Mouse (Mus musculus): ENCODE measurements around the gene Itpkb. TPM values are rescaled to one million over a fixed set of nuclear protein-coding genes. Genes with fewer than 3 reads are reported as not detected.

The Itpkb gene
- total and polyA plus RNA-seq, 3 experiments, result 4.2 to 14.4 (median 10.6) TPM

DNA sequence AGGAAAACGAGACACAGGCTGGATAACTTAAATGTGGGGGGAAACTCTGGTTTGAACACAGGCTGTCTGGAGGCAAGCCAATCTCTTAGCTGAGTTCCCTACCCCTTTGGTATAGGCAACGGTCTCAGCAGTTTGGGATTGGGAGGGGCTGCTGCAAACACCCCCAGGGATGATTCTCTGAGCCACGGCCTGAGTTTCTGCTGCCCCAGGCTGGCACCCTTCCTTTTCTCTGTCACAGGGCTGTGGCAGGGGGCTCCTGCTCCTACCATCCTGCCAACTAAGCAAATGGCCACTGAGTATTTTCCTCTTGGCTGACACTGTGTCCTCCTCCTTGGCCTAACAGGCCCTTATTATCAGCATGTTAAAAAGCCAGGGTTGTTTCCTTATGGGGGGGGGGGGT lies 37.3 kb downstream of the Itpkb start:
- no peak overlapping the region for H3K27ac ChIP-seq (ENCODE audit: insufficient read depth, low read depth)
- peaks cover 11 to 68% of the 10 kb centered on the region in 2 experiments for H3K4me1 ChIP-seq (ENCODE audit: control insufficient read depth in 1 of 2, insufficient read depth in 2 of 2)
- H3K79me2 ChIP-seq (replicated peaks; ENCODE audit: control insufficient read depth, extremely low read depth, insufficient read depth, poor library complexity, severe bottlenecking), result no peaks in the 10 kb centered on the region
- DNase-seq (ENCODE audit: extremely low read depth), result no peak
- dilution Hi-C loops (cut with MboI; ENCODE audit: extremely low pct_ligation_motif_present, extremely low pct_unique_long_range_greater_than_20kb, low sequenced_read_pairs) (no loop called here), in situ Hi-C loops (cut with MboI; ENCODE audit: low pct_ligation_motif_present, low pct_unique_long_range_greater_than_20kb, low sequenced_read_pairs) (no loop called here)
- H3K9ac ChIP-seq (ENCODE audit: insufficient read depth, low read depth), result no peak overlapping the region
- no peaks in the 10 kb centered on the region for H3K9me3 ChIP-seq (replicated peaks; ENCODE audit: low read length)
- H3K36me3 ChIP-seq (replicated peaks in 1 of 2; ENCODE audit: control insufficient read depth in 1 of 2, insufficient read depth in 1 of 2, low read length in 1 of 2), result peaks cover 0 to 32% of the 10 kb centered on the region in 2 experiments
- TF ChIP-seq HCFC1 (IDR thresholded peaks at IDR 0.05; ENCODE audit: low read depth, low read length) (no peak), ELF1 (IDR thresholded peaks at IDR 0.05; ENCODE audit: low read depth, low read length) (no peak), IRF4 (IDR thresholded peaks at IDR 0.05; ENCODE audit: low read depth, low read length) (no peak), USF1 (IDR thresholded peaks at IDR 0.05; ENCODE audit: low read depth, low read length) (no peak), CTCF (conservative IDR thresholded peaks at IDR 0.05 in 1 of 2, IDR thresholded peaks at IDR 0.05 in 1 of 2; ENCODE audit: low read depth in 2 of 2, low read length in 2 of 2) (no peak)
- H3K27me3 ChIP-seq (replicated peaks), result no peaks in the 10 kb centered on the region
- H3K4me3 ChIP-seq (replicated peaks in 1 of 3; ENCODE audit: low read depth in 2 of 3, low read length in 2 of 3, poor library complexity in 1 of 3), result no peak overlapping the region
- H3K4me2 ChIP-seq (ENCODE audit: insufficient read depth, low read depth, poor library complexity, severe bottlenecking), result no peak overlapping the region

- Histone ChIP-seq H3K4me3 (replicated peaks in 1 of 3; ENCODE audit: low read depth in 2 of 3, low read length in 2 of 3, poor library complexity in 1 of 3) (no peak overlapping the region), H3K4me2 (ENCODE audit: insufficient read depth, low read depth, poor library complexity, severe bottlenecking) (no peak overlapping the region), H3K9ac (ENCODE audit: insufficient read depth, low read depth) (no peak overlapping the region), H3K79me2 (replicated peaks; ENCODE audit: control insufficient read depth, extremely low read depth, insufficient read depth, poor library complexity, severe bottlenecking) (no peaks in the 10 kb centered on the region), H3K36me3 (replicated peaks in 1 of 2; ENCODE audit: control insufficient read depth in 1 of 2, insufficient read depth in 1 of 2, low read length in 1 of 2) (peaks cover 0 to 32% of the 10 kb centered on the region in 2 experiments), H3K4me1 (ENCODE audit: control insufficient read depth in 1 of 2, insufficient read depth in 2 of 2) (peaks cover 11 to 68% of the 10 kb centered on the region in 2 experiments), H3K27me3 (replicated peaks) (no peaks in the 10 kb centered on the region), H3K27ac (ENCODE audit: insufficient read depth, low read depth) (no peak overlapping the region), H3K9me3 (replicated peaks; ENCODE audit: low read length) (no peaks in the 10 kb centered on the region)
- in situ Hi-C loops (cut with MboI; ENCODE audit: low pct_ligation_motif_present, low pct_unique_long_range_greater_than_20kb, low sequenced_read_pairs) (no loop called here), dilution Hi-C loops (cut with MboI; ENCODE audit: extremely low pct_ligation_motif_present, extremely low pct_unique_long_range_greater_than_20kb, low sequenced_read_pairs) (no loop called here)
- TF ChIP-seq JUND (conservative IDR thresholded peaks at IDR 0.05; ENCODE audit: low read depth, low read length) (no peak), GABPA (IDR thresholded peaks at IDR 0.05; ENCODE audit: insufficient replicate concordance, low read depth, low read length) (no peak), RAD21 (IDR thresholded peaks at IDR 0.05; ENCODE audit: low read depth, low read length) (no peak), ZC3H11A (IDR thresholded peaks at IDR 0.05; ENCODE audit: low read depth, low read length) (no peak), MEF2A (IDR thresholded peaks at IDR 0.05; ENCODE audit: borderline replicate concordance, low read depth, low read length) (no peak), JUN (IDR thresholded peaks at IDR 0.05; ENCODE audit: insufficient read depth, low read depth, low read length) (no peak), BHLHE40 (IDR thresholded peaks at IDR 0.05; ENCODE audit: low read depth, low read length) (no peak), ELF1 (IDR thresholded peaks at IDR 0.05; ENCODE audit: low read depth, low read length) (no peak), PAX5 (IDR thresholded peaks at IDR 0.05; ENCODE audit: low read length) (no peak), CTCF (conservative IDR thresholded peaks at IDR 0.05 in 1 of 2, IDR thresholded peaks at IDR 0.05 in 1 of 2; ENCODE audit: low read depth in 2 of 2, low read length in 2 of 2) (no peak), NELFE (IDR thresholded peaks at IDR 0.05; ENCODE audit: low read depth, low read length) (no peak)
- DNase-seq (ENCODE audit: extremely low read depth), result no peak
Observed at GRCm38 (mm10) chr1:180368112-180368511, 37.8 kb downstream of the Itpkb start.

Measured in CH12.LX (cell line).